Mouse (Mus musculus): ENCODE results near the gene Gm8127. TPM values are rescaled to one million over a fixed set of nuclear protein-coding genes. Genes with fewer than 3 reads are reported as not detected.
"Not testable (repeated sequence)": the region's sequence is repeated elsewhere in the genome, so short reads cannot be mapped to it uniquely, and the experiment has no call there.

Gm8127 gene
- polyA plus RNA-seq, 1 experiment: not detected

GRCm38 (mm10) chr14:43250549-43251253 is 42.9 kb downstream of the Gm8127 start:
- not testable (repeated sequence) for H3K27ac ChIP-seq (ENCODE audit: insufficient read depth, low read depth, low read length); H3K4me1 ChIP-seq (ENCODE audit: control insufficient read depth, insufficient read depth, low read length); H3K4me3 ChIP-seq (ENCODE audit: insufficient read depth, low read length)

- not testable (repeated sequence) for H3K4me3 ChIP-seq (ENCODE audit: insufficient read depth, low read length); H3K27ac ChIP-seq (ENCODE audit: insufficient read depth, low read depth, low read length); H3K4me1 ChIP-seq (ENCODE audit: control insufficient read depth, insufficient read depth, low read length)
These were observed 43.9 kb downstream of the Gm8127 start for GRCm38 (mm10) chr14:43249611-43250170.

Other genes starting within 250 kb of the Gm8127 start
- not detected in 2 replicates for gene Gm8094, start 217.2 kb downstream of the Gm8127 start, polyA plus RNA-seq (2012; ENCODE audit: insufficient read depth, insufficient read length, missing spikeins)
- gene Gm8104, start 193.2 kb downstream of the Gm8127 start, polyA plus RNA-seq (2012; ENCODE audit: insufficient read depth, insufficient read length, missing spikeins): not detected in 2 replicates
- gene Gm7233, start 114.0 kb downstream of the Gm8127 start, polyA plus RNA-seq (2012; ENCODE audit: insufficient read depth, insufficient read length, missing spikeins): not detected in 2 replicates
- gene Gm8122, start 58.5 kb downstream of the Gm8127 start, polyA plus RNA-seq (2012; ENCODE audit: insufficient read depth, insufficient read length, missing spikeins): not detected in 2 replicates
- not detected in 2 replicates for gene Gm8126, start 35.2 kb downstream of the Gm8127 start, polyA plus RNA-seq (2012; ENCODE audit: insufficient read depth, insufficient read length, missing spikeins)
- gene Gm9732, start 18.8 kb downstream of the Gm8127 start, polyA plus RNA-seq (2012; ENCODE audit: insufficient read depth, insufficient read length, missing spikeins): 0.73 TPM in 1 of 2 replicates, not detected in the other
- gene 1700001F09Rik, start 54.0 kb upstream of the Gm8127 start, polyA plus RNA-seq (2012; ENCODE audit: insufficient read depth, insufficient read length, missing spikeins): not detected in 2 replicates
- not detected in 2 replicates for gene Gm8138, start 122.5 kb upstream of the Gm8127 start, polyA plus RNA-seq (2012; ENCODE audit: insufficient read depth, insufficient read length, missing spikeins)
- not detected in 2 replicates for gene Gm5799, start 249.7 kb upstream of the Gm8127 start, polyA plus RNA-seq (2012; ENCODE audit: insufficient read depth, insufficient read length, missing spikeins)

Measured in bone marrow macrophage, adult 2 months (primary cell).